Mouse (Mus musculus) heart, embryonic 10.5 days (tissue): Measurements from ENCODE around the gene Bckdhb. TPM values are rescaled to one million over a fixed set of nuclear protein-coding genes. Genes with fewer than 3 reads are reported as not detected.
"Not testable (repeated sequence)": the region's sequence is repeated elsewhere in the genome, so short reads cannot be mapped to it uniquely, and the experiment has no call there.

Experiments used
- DNase-seq: peaks from one replicate; pipeline ENCODE4 v3.0.0-alpha.2; 2017; ENCODE audit warnings: low spot score
- H3K27ac ChIP-seq: fragments of 300-500 bp; sonication (generic); 2 replicates; pipeline ENCODE4 v1.5.1; 2016; ENCODE audit warnings: mild to moderate bottlenecking
- H3K27me3 ChIP-seq: fragments of 300-500 bp; sonication (generic); 2 replicates; pipeline ENCODE4 v1.6.1; 2016; ENCODE audit warnings: mild to moderate bottlenecking; ENCODE audit not compliant: poor library complexity, insufficient read depth, severe bottlenecking
- H3K36me3 ChIP-seq: fragments of 300-500 bp; sonication (generic); 2 replicates; pipeline ENCODE4 v1.6.1; 2016; ENCODE audit warnings: mild to moderate bottlenecking, moderate library complexity
- H3K4me1 ChIP-seq: fragments of 300-500 bp; sonication (generic); 2 replicates; pipeline ENCODE4 v1.6.1; 2016; ENCODE audit warnings: mild to moderate bottlenecking
- H3K4me3 ChIP-seq: fragments of 300-500 bp; sonication (generic); 2 replicates; pipeline ENCODE4 v1.5.1; 2016; ENCODE audit warnings: mild to moderate bottlenecking, moderate library complexity
- H3K9me3 ChIP-seq: fragments of 300-500 bp; sonication (generic); 2 replicates; pipeline ENCODE4 v1.6.1; 2016; ENCODE audit warnings: mild to moderate bottlenecking, moderate library complexity
- WGBS: fragments of 180-500 bp; shearing (Covaris S2); methylation state at CpG from one replicate; pipeline ENCODE4 v1.1.7; 2016; 5-methylcytosine and 5-hydroxymethylcytosine counted together
- polyA plus RNA-seq: library from polyadenylated mRNA; unstranded; fragments of >200 nt; fragmentation: Nextera tagmentation; extraction: Ambion mirVana; gene quantifications from 2 replicates; pipeline ENCODE4 v1.2.1, GENCODE M21; 2016

The Bckdhb gene
- polyA plus RNA-seq, 1 experiment from 2014 or later = 49.6 TPM

GRCm38 (mm10) chr9:84060781-84061180 is 135.8 kb downstream of the Bckdhb start:
- not testable (repeated sequence) for H3K4me1 ChIP-seq, H3K27me3 ChIP-seq, DNase-seq, H3K36me3 ChIP-seq, H3K27ac ChIP-seq, H3K4me3 ChIP-seq, H3K9me3 ChIP-seq
- 77% methylated on average over 4 of the region's 4 CpGs for WGBS

- no peak for DNase-seq
- Histone ChIP-seq H3K4me3 (no peak overlapping the region), H3K36me3 (no peaks in the 10 kb centered on the region), H3K9me3 (no peaks in the 10 kb centered on the region), H3K27ac (no peak overlapping the region), H3K4me1 (no peaks in the 10 kb centered on the region), H3K27me3 (no peaks in the 10 kb centered on the region)
- 86% methylated on average over 3 of the region's 3 CpGs for WGBS
These were observed 138.7 kb downstream of the Bckdhb start for GRCm38 (mm10) chr9:84063617-84064016.

GRCm38 (mm10) chr9:84064113-84064512 is 139.2 kb downstream of the Bckdhb start:
- Histone ChIP-seq H3K4me3 (no peak overlapping the region), H3K27me3 (no peaks in the 10 kb centered on the region), H3K4me1 (no peaks in the 10 kb centered on the region), H3K9me3 (no peaks in the 10 kb centered on the region), H3K27ac (no peak overlapping the region), H3K36me3 (no peaks in the 10 kb centered on the region)
- no peak for DNase-seq
- WGBS = 88% methylated on average over 4 of the region's 4 CpGs

- H3K27ac ChIP-seq = no peak overlapping the region
- DNase-seq = no peak
- WGBS = 68% methylated on average over 6 of the region's 6 CpGs
These were observed 145.3 kb downstream of the Bckdhb start for GRCm38 (mm10) chr9:84070247-84070646.

GRCm38 (mm10) chr9:84070740-84071139 is 145.8 kb downstream of the Bckdhb start:
- Histone ChIP-seq H3K4me1 (peaks cover 4% of the 10 kb centered on the region; the same call in 1 of the 2 replicates), H3K36me3 (no peaks in the 10 kb centered on the region), H3K27me3 (no peaks in the 10 kb centered on the region), H3K9me3 (no peaks in the 10 kb centered on the region), H3K27ac (no peak overlapping the region), H3K4me3 (no peak overlapping the region)
- 86% methylated on average over 5 of the region's 5 CpGs for WGBS
- DNase-seq = no peak

More at GRCm38 (mm10) chr9:84070247-84070646, 145.3 kb downstream of the Bckdhb start:
- H3K27me3 ChIP-seq = no peaks in the 10 kb centered on the region
- no peak overlapping the region for H3K4me3 ChIP-seq
- peaks cover 4% of the 10 kb centered on the region; the same call in 1 of the 2 replicates for H3K4me1 ChIP-seq
- H3K36me3 ChIP-seq = no peaks in the 10 kb centered on the region
- H3K9me3 ChIP-seq = no peaks in the 10 kb centered on the region

- no peak overlapping the region for H3K4me3 ChIP-seq
- DNase-seq = no peak
These were observed 147.6 kb downstream of the Bckdhb start for GRCm38 (mm10) chr9:84072534-84072933.

GRCm38 (mm10) chr9:84073237-84073636 is 148.3 kb downstream of the Bckdhb start:
- Histone ChIP-seq H3K9me3 (no peaks in the 10 kb centered on the region), H3K4me1 (peaks cover 4% of the 10 kb centered on the region; the same call in 1 of the 2 replicates), H3K27me3 (no peaks in the 10 kb centered on the region), H3K36me3 (no peaks in the 10 kb centered on the region), H3K27ac (no peak overlapping the region), H3K4me3 (no peak overlapping the region)
- DNase-seq = no peak
- 89% methylated on average over 9 of the region's 9 CpGs for WGBS

More at GRCm38 (mm10) chr9:84072534-84072933, 147.6 kb downstream of the Bckdhb start:
- Histone ChIP-seq H3K9me3 (no peaks in the 10 kb centered on the region), H3K27me3 (no peaks in the 10 kb centered on the region), H3K36me3 (no peaks in the 10 kb centered on the region), H3K4me1 (peaks cover 4% of the 10 kb centered on the region; the same call in 1 of the 2 replicates), H3K27ac (no peak overlapping the region)
- 85% methylated on average over 6 of the region's 6 CpGs for WGBS

- Histone ChIP-seq H3K9me3 (no peaks in the 10 kb centered on the region), H3K4me1 (no peaks in the 10 kb centered on the region), H3K27ac (no peak overlapping the region), H3K4me3 (no peak overlapping the region), H3K27me3 (no peaks in the 10 kb centered on the region), H3K36me3 (no peaks in the 10 kb centered on the region)
- DNase-seq = no peak
- WGBS = 70% methylated on average over 4 of the region's 4 CpGs
These were observed 158.6 kb downstream of the Bckdhb start for GRCm38 (mm10) chr9:84083551-84083950.

- no peak overlapping the region for H3K4me3 ChIP-seq
- H3K27ac ChIP-seq = no peak overlapping the region
- no peaks in the 10 kb centered on the region for H3K36me3 ChIP-seq
- DNase-seq = no peak
- H3K27me3 ChIP-seq = no peaks in the 10 kb centered on the region
- H3K9me3 ChIP-seq = no peaks in the 10 kb centered on the region
- WGBS = 83% methylated on average over 5 of the region's 5 CpGs
- no peaks in the 10 kb centered on the region for H3K4me1 ChIP-seq
These were observed 159.7 kb downstream of the Bckdhb start for GRCm38 (mm10) chr9:84084686-84085085.

- H3K4me1 ChIP-seq = no peaks in the 10 kb centered on the region
- H3K27ac ChIP-seq = no peak overlapping the region
- no peak for DNase-seq
- no peak overlapping the region for H3K4me3 ChIP-seq
- no peaks in the 10 kb centered on the region for H3K27me3 ChIP-seq
- 49% methylated on average over 9 of the region's 9 CpGs for WGBS
- H3K36me3 ChIP-seq = no peaks in the 10 kb centered on the region
- no peaks in the 10 kb centered on the region for H3K9me3 ChIP-seq
These were observed 165.5 kb downstream of the Bckdhb start for GRCm38 (mm10) chr9:84090316-84091063.

- DNase-seq = no peak
- H3K36me3 ChIP-seq = no peaks in the 10 kb centered on the region
- no peak overlapping the region for H3K4me3 ChIP-seq
- H3K27me3 ChIP-seq = no peaks in the 10 kb centered on the region
- 88% methylated on average over 8 of the region's 8 CpGs for WGBS
- H3K9me3 ChIP-seq = no peaks in the 10 kb centered on the region
- no peak overlapping the region for H3K27ac ChIP-seq
- H3K4me1 ChIP-seq = no peaks in the 10 kb centered on the region
These were observed 168.0 kb downstream of the Bckdhb start for GRCm38 (mm10) chr9:84092994-84093393.

GRCm38 (mm10) chr9:84094111-84094510 is 169.2 kb downstream of the Bckdhb start:
- Histone ChIP-seq H3K36me3 (no peaks in the 10 kb centered on the region), H3K4me1 (no peaks in the 10 kb centered on the region), H3K27ac (no peak overlapping the region), H3K4me3 (no peak overlapping the region), H3K9me3 (no peaks in the 10 kb centered on the region), H3K27me3 (no peaks in the 10 kb centered on the region)
- WGBS = 85% methylated on average over 6 of the region's 6 CpGs
- DNase-seq = no peak

- 91% methylated on average over 13 of the region's 13 CpGs for WGBS
- DNase-seq = no peak
- H3K4me3 ChIP-seq = no peak overlapping the region
- no peaks in the 10 kb centered on the region for H3K9me3 ChIP-seq
- H3K36me3 ChIP-seq = no peaks in the 10 kb centered on the region
- H3K27ac ChIP-seq = no peak overlapping the region
- no peaks in the 10 kb centered on the region for H3K4me1 ChIP-seq
- H3K27me3 ChIP-seq = no peaks in the 10 kb centered on the region
These were observed 171.6 kb downstream of the Bckdhb start for GRCm38 (mm10) chr9:84096484-84097015.
